Mouse (Mus musculus): Measurements from ENCODE around the gene Olfr601. TPM values are rescaled to one million over a fixed set of nuclear protein-coding genes. Genes with fewer than 3 reads are reported as not detected.
"Not testable (repeated sequence)": the region's sequence is repeated elsewhere in the genome, so short reads cannot be mapped to it uniquely, and the experiment has no call there.

Gene Olfr601
- polyA plus RNA-seq (2015; fragmentation: Nextera tagmentation; extraction: Ambion mirVana): not detected in 2 replicates

GRCm38 (mm10) chr7:103362555-103362954 is at the start of gene Olfr601:
TSS of gene Olfr601 (minus strand) at chr7:103362655.
- DNase-seq (ENCODE audit: low spot score): no peak

GRCm38 (mm10) chr7:103406521-103407055 is 44.1 kb upstream of the Olfr601 start:
- not testable (repeated sequence) for DNase-seq (ENCODE audit: low spot score)

- DNase-seq (ENCODE audit: low spot score): no peak
Measured at GRCm38 (mm10) chr7:103398981-103399380, 36.5 kb upstream of the Olfr601 start.

- no peak for DNase-seq (ENCODE audit: low spot score)
Measured at GRCm38 (mm10) chr7:103397758-103398157, 35.3 kb upstream of the Olfr601 start.

- no peak for DNase-seq (ENCODE audit: low spot score)
Measured at GRCm38 (mm10) chr7:103386077-103386476, 23.6 kb upstream of the Olfr601 start, which contains the start of gene Olfr603. TSS of gene Olfr603 (minus strand) at chr7:103386177.

- DNase-seq (ENCODE audit: low spot score): no peak
Measured at GRCm38 (mm10) chr7:103349569-103349968, 12.9 kb downstream of the Olfr601 start, which contains the start of gene Olfr600. TSS of gene Olfr600 (minus strand) at chr7:103349669.

GRCm38 (mm10) chr7:103335617-103336016 is 26.8 kb downstream of the Olfr601 start, which contains the start of gene Olfr599:
TSS of gene Olfr599 (plus strand) at chr7:103335917.
- DNase-seq (ENCODE audit: low spot score): no peak

- no peak for DNase-seq (ENCODE audit: low spot score)
Measured at GRCm38 (mm10) chr7:103323268-103323667, 39.2 kb downstream of the Olfr601 start, which contains the start of gene Olfr598. TSS of gene Olfr598 (plus strand) at chr7:103323568.

- DNase-seq (ENCODE audit: low spot score): not testable (repeated sequence)
Measured at GRCm38 (mm10) chr7:103316015-103316414, 46.4 kb downstream of the Olfr601 start, which contains the start of gene Olfr597. TSS of gene Olfr597 (plus strand) at chr7:103316315.

Other genes starting within 250 kb of the Olfr601 start
- gene Olfr586, start 237.0 kb downstream of the Olfr601 start, polyA plus RNA-seq (2015; fragmentation: Nextera tagmentation; extraction: Ambion mirVana): not detected in 2 replicates
- not detected in 2 replicates for gene Olfr588-ps1, start 221.8 kb downstream of the Olfr601 start, polyA plus RNA-seq (2015; fragmentation: Nextera tagmentation; extraction: Ambion mirVana)
- not detected in 2 replicates for gene Olfr589, start 206.3 kb downstream of the Olfr601 start, polyA plus RNA-seq (2015; fragmentation: Nextera tagmentation; extraction: Ambion mirVana)
- gene Olfr591, start 184.3 kb downstream of the Olfr601 start, polyA plus RNA-seq (2015; fragmentation: Nextera tagmentation; extraction: Ambion mirVana): not detected in 2 replicates
- not detected in 2 replicates for gene Olfr592, start 177.9 kb downstream of the Olfr601 start, polyA plus RNA-seq (2015; fragmentation: Nextera tagmentation; extraction: Ambion mirVana)
- not detected in 2 replicates for gene Olfr593, start 150.8 kb downstream of the Olfr601 start, polyA plus RNA-seq (2015; fragmentation: Nextera tagmentation; extraction: Ambion mirVana)
- gene Olfr594, start 145.7 kb downstream of the Olfr601 start, polyA plus RNA-seq (2015; fragmentation: Nextera tagmentation; extraction: Ambion mirVana): not detected in 2 replicates
- not detected in 2 replicates for gene Usp17ld, start 110.2 kb downstream of the Olfr601 start, polyA plus RNA-seq (2015; fragmentation: Nextera tagmentation; extraction: Ambion mirVana)
- not detected in 2 replicates for gene Olfr596, start 57.0 kb downstream of the Olfr601 start, polyA plus RNA-seq (2015; fragmentation: Nextera tagmentation; extraction: Ambion mirVana)
- not detected in 2 replicates for gene Olfr597, start 46.3 kb downstream of the Olfr601 start, polyA plus RNA-seq (2015; fragmentation: Nextera tagmentation; extraction: Ambion mirVana)
- not detected in 2 replicates for gene Olfr598, start 39.1 kb downstream of the Olfr601 start, polyA plus RNA-seq (2015; fragmentation: Nextera tagmentation; extraction: Ambion mirVana)
- not detected in 2 replicates for gene Olfr599, start 26.7 kb downstream of the Olfr601 start, polyA plus RNA-seq (2015; fragmentation: Nextera tagmentation; extraction: Ambion mirVana)
- not detected in 2 replicates for gene Olfr600, start 13.0 kb downstream of the Olfr601 start, polyA plus RNA-seq (2015; fragmentation: Nextera tagmentation; extraction: Ambion mirVana)
- not detected in 2 replicates for gene Olfr603, start 23.5 kb upstream of the Olfr601 start, polyA plus RNA-seq (2015; fragmentation: Nextera tagmentation; extraction: Ambion mirVana)
- not detected in 2 replicates for gene Usp17lc, start 52.4 kb upstream of the Olfr601 start, polyA plus RNA-seq (2015; fragmentation: Nextera tagmentation; extraction: Ambion mirVana)
- not detected in 2 replicates for gene Olfr605, start 82.8 kb upstream of the Olfr601 start, polyA plus RNA-seq (2015; fragmentation: Nextera tagmentation; extraction: Ambion mirVana)
- not detected in 2 replicates for gene Olfr606, start 86.4 kb upstream of the Olfr601 start, polyA plus RNA-seq (2015; fragmentation: Nextera tagmentation; extraction: Ambion mirVana)
- not detected in 2 replicates for gene Olfr607, start 101.5 kb upstream of the Olfr601 start, polyA plus RNA-seq (2015; fragmentation: Nextera tagmentation; extraction: Ambion mirVana)
- gene Olfr608, start 107.2 kb upstream of the Olfr601 start, polyA plus RNA-seq (2015; fragmentation: Nextera tagmentation; extraction: Ambion mirVana): not detected in 2 replicates
- not detected in 2 replicates for gene Olfr609, start 135.4 kb upstream of the Olfr601 start, polyA plus RNA-seq (2015; fragmentation: Nextera tagmentation; extraction: Ambion mirVana)
- gene Olfr610, start 149.5 kb upstream of the Olfr601 start, polyA plus RNA-seq (2015; fragmentation: Nextera tagmentation; extraction: Ambion mirVana): not detected in 2 replicates
- gene Olfr611, start 158.2 kb upstream of the Olfr601 start, polyA plus RNA-seq (2015; fragmentation: Nextera tagmentation; extraction: Ambion mirVana): not detected in 2 replicates
- gene Olfr612, start 180.1 kb upstream of the Olfr601 start, polyA plus RNA-seq (2015; fragmentation: Nextera tagmentation; extraction: Ambion mirVana): not detected in 2 replicates
- gene Olfr613, start 185.4 kb upstream of the Olfr601 start, polyA plus RNA-seq (2015; fragmentation: Nextera tagmentation; extraction: Ambion mirVana): not detected in 2 replicates
- gene Olfr615, start 193.4 kb upstream of the Olfr601 start, polyA plus RNA-seq (2015; fragmentation: Nextera tagmentation; extraction: Ambion mirVana): not detected in 2 replicates
- not detected in 2 replicates for gene Olfr616, start 206.5 kb upstream of the Olfr601 start, polyA plus RNA-seq (2015; fragmentation: Nextera tagmentation; extraction: Ambion mirVana)
- gene Olfr617, start 210.4 kb upstream of the Olfr601 start, polyA plus RNA-seq (2015; fragmentation: Nextera tagmentation; extraction: Ambion mirVana): not detected in 2 replicates
- gene Olfr618, start 227.4 kb upstream of the Olfr601 start, polyA plus RNA-seq (2015; fragmentation: Nextera tagmentation; extraction: Ambion mirVana): not detected in 2 replicates
- not detected in 2 replicates for gene Olfr619, start 237.9 kb upstream of the Olfr601 start, polyA plus RNA-seq (2015; fragmentation: Nextera tagmentation; extraction: Ambion mirVana)
- gene Olfr620, start 249.9 kb upstream of the Olfr601 start, polyA plus RNA-seq (2015; fragmentation: Nextera tagmentation; extraction: Ambion mirVana): not detected in 2 replicates